Mouse (Mus musculus) urinary bladder, postnatal 4 days (tissue): Measurements from ENCODE around the gene Cep97.
"Not testable (repeated sequence)": the region's sequence is repeated elsewhere in the genome, so short reads cannot be mapped to it uniquely, and the experiment has no call there.

ENCODE experiments used
- DNase-seq, 2 experiments: peaks; one replicate each; pipeline ENCODE4 v3.0.0; 2021 to 2022; ENCODE audit warnings: low spot score in 2 of 2

The Cep97 gene

GRCm38 (mm10) chr16:55934453-55935037, at the start of gene Cep97:
TSS of gene Cep97 (minus strand) at chr16:55934855.
- peak; percentile 77 to 79 for DNase-seq

GRCm38 (mm10) chr16:55974903-55975285, 40.2 kb upstream of the Cep97 start:
- no peak for DNase-seq

GRCm38 (mm10) chr16:55974256-55974902, 39.7 kb upstream of the Cep97 start:
- DNase-seq, result peak; percentile 92 to 94

DNA sequence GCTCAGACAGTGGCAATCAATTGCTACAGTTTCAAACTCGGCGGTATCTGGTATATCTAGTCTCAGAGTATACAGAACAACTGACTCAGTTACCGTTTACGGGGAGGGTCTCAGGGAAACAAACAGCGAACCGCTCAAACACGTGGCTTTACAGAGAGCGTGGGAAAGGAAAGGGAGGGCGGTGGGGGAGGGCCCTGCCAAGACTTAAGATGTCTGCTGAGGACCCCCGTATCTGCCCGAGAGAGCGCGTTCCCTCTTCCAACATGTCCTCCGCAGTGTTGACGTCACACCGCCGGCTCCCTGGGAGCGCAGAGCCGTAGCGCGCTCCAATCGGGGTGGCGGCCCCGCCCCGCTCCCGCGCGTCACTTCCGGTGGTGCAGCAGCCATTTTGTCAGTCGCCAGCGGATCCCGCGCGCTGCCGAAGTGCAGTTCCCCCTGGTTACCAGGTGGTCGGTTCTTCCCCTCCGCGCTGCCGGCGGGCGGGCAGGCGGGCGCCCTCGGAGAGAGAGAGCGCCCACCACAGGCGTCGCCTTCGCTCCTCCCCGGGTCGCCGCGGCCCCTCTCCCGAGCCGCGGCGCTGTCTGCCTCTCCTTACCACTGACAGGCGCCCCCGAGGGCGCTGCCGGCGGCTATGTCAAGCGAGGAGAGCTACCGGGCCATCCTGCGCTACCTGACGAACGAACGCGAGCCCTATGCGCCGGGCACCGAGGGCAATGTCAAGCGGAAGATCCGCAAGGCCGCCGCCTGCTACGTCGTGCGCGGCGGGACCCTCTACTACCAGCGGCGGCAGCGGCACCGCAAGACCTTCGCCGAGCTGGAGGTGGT, 39.0 kb upstream of the Cep97 start, which contains the start of gene Zbtb11:
Zbtb11 (plus strand) TSS at position 453 of the 825 bp plus-strand sequence.
- DNase-seq, result peak; percentile 99

DNA sequence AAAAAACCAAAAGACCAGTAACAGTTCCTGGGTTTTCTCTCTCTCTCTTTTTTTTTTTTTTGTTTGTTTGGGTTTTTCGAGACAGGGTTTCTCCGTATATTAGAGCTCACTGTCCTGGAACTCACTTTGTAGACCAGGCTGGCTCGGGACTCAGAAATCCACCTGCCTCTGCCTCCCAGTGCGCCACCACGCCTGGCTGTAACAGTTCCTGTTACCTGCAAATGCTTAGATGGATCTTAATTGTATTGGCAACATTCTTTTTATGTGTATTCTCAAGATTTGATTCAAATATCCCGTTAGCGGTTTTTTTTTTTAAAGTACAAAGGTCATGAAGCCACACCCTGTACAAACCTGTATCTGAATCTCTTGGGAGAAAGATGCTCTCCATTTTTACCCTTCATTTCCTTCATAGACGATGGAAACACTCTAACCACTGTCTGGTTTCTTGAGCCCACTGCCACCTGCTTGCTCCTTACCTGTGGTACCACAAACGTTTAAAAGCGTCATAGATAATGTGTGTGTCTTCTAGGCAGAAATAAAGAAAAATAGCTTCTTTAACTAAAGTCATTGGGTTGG, 38.1 kb upstream of the Cep97 start:
- DNase-seq, result no peak

DNA sequence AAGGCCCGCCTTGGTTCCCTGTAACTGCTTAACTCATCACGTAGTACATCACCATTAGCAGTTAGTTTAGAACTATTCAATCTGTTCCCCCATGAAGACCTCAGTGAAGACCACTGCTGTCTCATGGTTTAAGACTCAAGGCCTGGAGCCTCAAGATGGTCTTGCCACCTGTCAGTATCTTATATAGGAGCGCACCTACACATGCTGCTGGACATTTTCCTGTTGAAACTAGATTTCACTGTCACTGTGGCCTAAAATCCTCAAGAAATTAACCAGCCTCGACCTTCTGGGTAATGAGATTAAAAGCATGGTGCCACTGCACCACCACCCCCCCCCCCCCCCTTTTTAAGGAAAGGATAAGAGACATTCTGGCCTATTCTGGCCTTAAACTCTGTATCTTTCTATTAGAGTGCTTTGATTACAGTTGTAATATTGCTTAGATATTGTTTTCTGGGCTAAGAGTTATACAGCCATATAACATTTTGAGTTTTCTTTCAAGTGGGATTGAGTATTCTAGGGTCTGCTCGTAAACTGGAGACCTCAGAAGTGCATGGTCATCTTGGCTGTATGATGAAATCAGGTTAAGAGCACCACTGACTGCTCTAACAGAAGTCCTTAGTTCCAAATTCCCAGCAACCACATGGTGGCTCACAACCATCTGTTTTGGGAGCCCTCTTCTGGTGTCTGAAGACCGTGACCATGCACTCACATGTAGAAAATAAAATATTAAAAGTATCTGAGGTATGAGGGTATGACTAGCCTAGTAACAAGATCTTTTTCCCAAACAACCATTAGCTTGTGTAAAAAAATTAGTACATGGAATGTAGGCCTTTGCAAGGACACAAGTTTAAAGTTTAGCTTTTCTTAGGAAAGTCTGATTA, 37.3 kb upstream of the Cep97 start:
- DNase-seq, result no peak

- no peak for DNase-seq
These were observed 35.8 kb upstream of the Cep97 start for GRCm38 (mm10) chr16:55970416-55970815.

GRCm38 (mm10) chr16:55969147-55969546, 34.5 kb upstream of the Cep97 start:
- DNase-seq, result no peak

DNA sequence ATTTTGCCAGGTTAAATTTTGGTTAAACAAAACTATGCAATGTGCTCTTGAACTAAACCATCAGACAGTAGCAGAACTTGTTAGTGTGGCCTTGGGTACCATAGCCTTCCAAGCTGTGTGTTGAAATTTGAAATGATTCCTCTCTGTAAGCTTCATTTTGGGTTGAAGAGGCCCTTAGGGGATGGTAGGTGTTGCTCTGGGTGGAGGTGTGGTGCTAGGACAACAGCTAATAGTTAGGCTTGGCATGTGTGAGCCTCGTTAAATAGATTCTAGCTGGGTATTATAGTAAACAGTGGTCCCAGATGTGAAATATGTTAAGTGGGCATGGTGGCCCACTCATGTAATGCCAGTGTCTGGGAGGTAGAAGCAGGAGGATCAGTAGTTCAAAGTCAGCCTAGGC, 32.6 kb upstream of the Cep97 start:
- no peak for DNase-seq

DNA sequence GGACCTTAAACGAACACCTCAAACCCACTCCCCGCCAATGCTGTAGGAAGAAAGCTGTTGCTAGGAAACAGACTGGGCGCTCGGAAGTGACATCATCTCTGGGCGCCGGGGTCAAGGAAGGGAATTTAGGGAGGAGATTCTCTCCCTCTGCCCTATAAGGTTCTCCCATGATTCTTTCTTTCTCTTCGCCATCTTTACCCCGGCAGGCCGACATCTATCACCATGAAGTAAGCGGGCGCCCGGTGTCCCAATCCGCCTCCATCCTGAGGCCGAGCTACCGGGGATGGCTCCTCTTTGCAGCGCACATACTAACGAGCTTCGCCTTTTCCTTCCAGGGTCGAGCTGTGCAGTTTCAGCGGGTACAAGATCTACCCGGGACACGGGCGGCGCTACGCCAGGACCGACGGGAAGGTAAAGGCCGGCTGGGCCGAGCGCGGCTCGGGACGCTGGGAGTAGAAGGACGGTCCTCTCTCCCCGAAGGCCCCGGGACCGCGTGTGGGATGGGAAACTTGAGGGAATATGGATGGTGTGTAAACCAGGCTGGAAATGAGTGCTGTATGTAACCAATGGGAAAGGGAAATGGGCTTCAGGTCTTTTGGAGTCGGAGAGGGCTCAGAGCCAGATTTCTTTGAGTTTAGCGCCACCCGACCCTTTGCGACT, 31.7 kb upstream of the Cep97 start, which contains the start of gene Rpl24:
Rpl24 (plus strand) TSS at position 64 of the 660 bp plus-strand sequence.
- peak; percentile 89 to 97 for DNase-seq

GRCm38 (mm10) chr16:55964126-55964949, 29.7 kb upstream of the Cep97 start:
- no peak for DNase-seq

GRCm38 (mm10) chr16:55963068-55963467, 28.4 kb upstream of the Cep97 start:
- not testable (repeated sequence) for DNase-seq

DNA sequence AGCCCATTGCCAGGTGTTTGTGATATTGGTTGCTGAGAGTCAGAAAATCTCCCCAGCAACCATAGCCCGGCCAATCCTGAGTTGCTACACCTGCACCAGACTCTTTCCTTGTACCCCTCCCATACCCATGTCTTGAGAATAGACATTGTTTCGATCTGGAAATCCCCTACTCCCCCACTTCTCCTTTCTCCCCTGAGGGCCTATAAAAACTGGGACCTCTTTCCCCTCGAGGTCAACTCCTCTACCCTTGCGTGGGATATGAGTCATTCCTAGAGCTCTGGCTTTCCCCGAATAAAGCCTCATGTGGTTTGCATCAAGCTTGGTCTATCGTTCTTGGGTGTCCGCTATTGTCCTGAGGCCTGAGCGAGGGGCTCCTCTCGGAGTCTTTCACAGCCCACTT, 19.5 kb upstream of the Cep97 start:
- DNase-seq, result not testable (repeated sequence)

- DNase-seq, result no peak
These were observed 18.1 kb upstream of the Cep97 start for GRCm38 (mm10) chr16:55952771-55953170.

DNA sequence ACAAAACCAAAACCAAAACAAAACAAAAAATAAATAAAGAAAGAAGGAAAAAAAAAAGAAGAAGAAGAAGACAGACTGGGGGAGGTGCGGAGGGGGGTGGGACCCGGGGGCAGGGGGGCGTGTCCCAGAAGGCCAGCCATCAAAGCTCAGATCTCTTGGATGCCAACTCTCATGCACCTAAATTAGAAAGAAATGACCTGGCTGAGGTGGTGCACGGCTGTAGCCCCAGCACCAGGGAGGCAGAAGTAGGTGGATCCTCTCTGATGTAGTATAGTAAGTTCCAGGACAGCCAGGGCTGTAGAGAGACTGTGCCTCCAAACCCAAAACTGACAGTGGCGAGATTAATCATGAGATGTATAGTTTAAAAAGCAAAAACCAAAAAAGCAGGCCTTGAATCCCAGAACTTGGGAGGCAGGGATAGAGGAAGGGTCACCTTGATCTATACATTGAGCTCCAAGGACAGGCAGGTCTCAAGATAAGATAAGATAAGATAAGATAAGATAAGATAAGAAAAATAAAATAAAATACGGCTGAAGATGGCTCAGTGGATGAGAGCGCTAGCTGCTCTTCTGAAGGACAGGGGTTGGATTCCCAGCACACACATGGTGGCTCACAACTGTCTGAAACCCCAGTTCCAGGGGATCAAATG, 17.1 kb upstream of the Cep97 start:
- no peak for DNase-seq

GRCm38 (mm10) chr16:55950946-55951678, 16.5 kb upstream of the Cep97 start:
- peak in 1 of 2 experiments; percentile 62 for DNase-seq

DNA sequence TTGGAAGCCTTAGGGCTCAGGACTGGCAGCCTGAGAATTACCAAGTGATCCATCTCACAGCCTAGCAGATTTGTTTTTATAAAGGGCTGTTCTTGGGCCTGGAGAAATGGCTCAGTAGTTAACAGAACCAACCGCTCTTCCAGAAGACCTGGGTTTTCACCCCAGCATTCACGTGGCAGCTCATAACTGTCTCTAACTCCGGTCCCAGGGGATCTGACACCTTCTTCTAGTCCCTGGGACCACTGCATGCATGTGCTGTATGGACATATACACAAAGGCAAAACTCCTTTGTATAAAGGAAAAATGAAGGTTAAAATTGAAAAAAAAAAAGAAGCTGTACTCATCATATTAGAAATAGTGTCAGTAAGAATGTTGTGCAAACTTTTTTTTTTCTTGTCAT, 15.8 kb upstream of the Cep97 start:
- DNase-seq, result no peak

DNA sequence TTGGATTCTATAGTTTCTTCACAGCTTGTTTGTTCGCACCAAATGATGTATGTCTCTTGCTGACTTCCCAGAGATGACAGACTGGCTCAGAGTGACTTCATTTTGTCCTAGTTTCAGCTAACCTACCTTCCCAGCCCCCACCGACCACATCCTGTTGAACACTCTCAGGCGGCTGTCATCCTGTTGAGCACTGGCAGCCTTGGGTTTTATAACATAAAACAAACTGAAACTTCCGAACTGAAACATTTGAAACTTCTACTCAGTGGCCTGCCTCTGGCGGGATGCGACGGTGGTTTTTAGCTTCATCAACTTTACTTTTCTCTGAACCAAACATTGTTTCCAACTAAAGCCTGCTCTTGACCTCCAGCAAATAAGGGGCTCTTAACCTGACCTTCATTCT, 14.3 kb upstream of the Cep97 start:
- DNase-seq, result no peak
